Mouse (Mus musculus): ENCODE measurements around the gene Liph. TPM values are rescaled to one million over a fixed set of nuclear protein-coding genes. Genes with fewer than 3 reads are reported as not detected.

Gene Liph
- polyA plus RNA-seq, 1 experiment from 2014 or later, result 0.48 TPM

GRCm38 (mm10) chr16:22009596-22009995 lies 14.1 kb upstream of the Liph start:
- Histone ChIP-seq H3K9ac (replicated peaks) (peak overlapping the region; percentile 98), H3K36me3 (replicated peaks; ENCODE audit: insufficient read depth, low read length) (0 out of 2 replicates have a peak, but pooled peaks cover 3% of the 10 kb centered on the region), H3K4me3 (ENCODE audit: low read depth, low read length) (peak overlapping the region; percentile 91), H3K4me1 (ENCODE audit: insufficient read depth) (peaks cover 12% of the 10 kb centered on the region), H3K4me2 (ENCODE audit: low read depth, low read length) (peak overlapping the region; percentile 92), H3K27me3 (ENCODE audit: insufficient read depth, low read length) (no peaks in the 10 kb centered on the region), H3K9me3 (ENCODE audit: low read length) (no peaks in the 10 kb centered on the region), H3K27ac (ENCODE audit: low read depth) (peak overlapping the region; percentile 91)
- DNase-seq (no peak), ATAC-seq (peak; percentile 69)
- under 1% methylated on average over 36 of the region's 51 CpGs for whole genome bisulfite sequencing (ENCODE audit: insufficient replicate concordance)
- TF ChIP-seq EP300 (IDR thresholded peaks at IDR 0.05; ENCODE audit: low read depth), result no peak

GRCm38 (mm10) chr16:22009099-22009584 lies 13.7 kb upstream of the Liph start, which contains the start of gene Senp2:
Gene Senp2 (plus strand): TSS chr16:22009484.
- peak within 1 kb of the TSS; percentile 98 for H3K9ac ChIP-seq (replicated peaks)
- TF ChIP-seq CTCF (IDR thresholded peaks at IDR 0.05; ENCODE audit: low read depth) (no peak), EP300 (IDR thresholded peaks at IDR 0.05; ENCODE audit: low read depth) (no peak)
- H3K36me3 ChIP-seq (replicated peaks; ENCODE audit: insufficient read depth, low read length), result 0 out of 2 replicates have a peak, but pooled peaks cover 3% of the 10 kb centered on the region
- no peaks in the 10 kb centered on the region for H3K27me3 ChIP-seq (ENCODE audit: insufficient read depth, low read length)
- under 1% methylated on average over 45 of the region's 45 CpGs for WGBS (ENCODE audit: insufficient replicate concordance)
- H3K4me2 ChIP-seq (ENCODE audit: low read depth, low read length), result peak within 1 kb of the TSS; percentile 92
- DNase-seq (peak; percentile 100), ATAC-seq (peak; percentile 96)
- peaks cover 12% of the 10 kb centered on the region for H3K4me1 ChIP-seq (ENCODE audit: insufficient read depth)
- peak within 1 kb of the TSS; percentile 91 for H3K4me3 ChIP-seq (ENCODE audit: low read depth, low read length)
- peak within 1 kb of the TSS; percentile 91 for H3K27ac ChIP-seq (ENCODE audit: low read depth)
- no peaks in the 10 kb centered on the region for H3K9me3 ChIP-seq (ENCODE audit: low read length)

- TF ChIP-seq CTCF (IDR thresholded peaks at IDR 0.05; ENCODE audit: low read depth), result no peak
- TF ChIP-seq EP300 (IDR thresholded peaks at IDR 0.05; ENCODE audit: low read depth), result no peak
- no peak for ATAC-seq
- WGBS (ENCODE audit: insufficient replicate concordance), result 74% methylated on average over 3 of the region's 3 CpGs
Measured at GRCm38 (mm10) chr16:22001606-22002005, 6.1 kb upstream of the Liph start.

GRCm38 (mm10) chr16:22001172-22001571 lies 5.7 kb upstream of the Liph start:
- no peak overlapping the region for H3K27ac ChIP-seq (ENCODE audit: low read depth)
- DNase-seq, result no peak
- H3K9me3 ChIP-seq (ENCODE audit: low read length), result no peaks in the 10 kb centered on the region
- H3K9ac ChIP-seq (replicated peaks), result no peak overlapping the region
- 61% methylated on average over 4 of the region's 4 CpGs for WGBS (ENCODE audit: insufficient replicate concordance)
- H3K4me3 ChIP-seq (ENCODE audit: low read depth, low read length), result no peak overlapping the region
- ATAC-seq, result no peak
- no peaks in the 10 kb centered on the region for H3K27me3 ChIP-seq (ENCODE audit: insufficient read depth, low read length)
- peak; percentile 30; the same call in 1 of the 2 replicates for TF ChIP-seq CTCF (IDR thresholded peaks at IDR 0.05; ENCODE audit: low read depth)
- no peak for TF ChIP-seq EP300 (IDR thresholded peaks at IDR 0.05; ENCODE audit: low read depth)
- H3K4me1 ChIP-seq (ENCODE audit: insufficient read depth), result peaks cover 13% of the 10 kb centered on the region
- H3K36me3 ChIP-seq (replicated peaks; ENCODE audit: insufficient read depth, low read length), result no peaks in the 10 kb centered on the region
- H3K4me2 ChIP-seq (ENCODE audit: low read depth, low read length), result no peak overlapping the region

More at GRCm38 (mm10) chr16:22001606-22002005, 6.1 kb upstream of the Liph start:
- Histone ChIP-seq H3K4me1 (ENCODE audit: insufficient read depth) (peaks cover 9% of the 10 kb centered on the region), H3K27me3 (ENCODE audit: insufficient read depth, low read length) (no peaks in the 10 kb centered on the region), H3K36me3 (replicated peaks; ENCODE audit: insufficient read depth, low read length) (no peaks in the 10 kb centered on the region), H3K9ac (replicated peaks) (no peak overlapping the region), H3K9me3 (ENCODE audit: low read length) (no peaks in the 10 kb centered on the region), H3K27ac (ENCODE audit: low read depth) (no peak overlapping the region), H3K4me2 (ENCODE audit: low read depth, low read length) (no peak overlapping the region), H3K4me3 (ENCODE audit: low read depth, low read length) (no peak overlapping the region)
- no peak for DNase-seq

GRCm38 (mm10) chr16:21999941-22000690 lies 4.7 kb upstream of the Liph start:
- H3K27ac ChIP-seq (ENCODE audit: low read depth), result no peak overlapping the region
- ATAC-seq (no peak), DNase-seq (no peak)
- no peak overlapping the region for H3K9ac ChIP-seq (replicated peaks)
- no peak overlapping the region for H3K4me3 ChIP-seq (ENCODE audit: low read depth, low read length)
- H3K4me1 ChIP-seq (ENCODE audit: insufficient read depth), result peaks cover 19% of the 10 kb centered on the region
- H3K27me3 ChIP-seq (ENCODE audit: insufficient read depth, low read length), result no peaks in the 10 kb centered on the region
- no peak overlapping the region for H3K4me2 ChIP-seq (ENCODE audit: low read depth, low read length)
- no peaks in the 10 kb centered on the region for H3K9me3 ChIP-seq (ENCODE audit: low read length)
- no peaks in the 10 kb centered on the region for H3K36me3 ChIP-seq (replicated peaks; ENCODE audit: insufficient read depth, low read length)
- no peak for TF ChIP-seq EP300 (IDR thresholded peaks at IDR 0.05; ENCODE audit: low read depth)
- no peak for TF ChIP-seq CTCF (IDR thresholded peaks at IDR 0.05; ENCODE audit: low read depth)
- 80% methylated on average over 4 of the region's 4 CpGs for WGBS (ENCODE audit: insufficient replicate concordance)

GRCm38 (mm10) chr16:21998061-21998460 lies 2.6 kb upstream of the Liph start:
- ATAC-seq (no peak), DNase-seq (no peak)
- Histone ChIP-seq H3K4me3 (ENCODE audit: low read depth, low read length) (no peak overlapping the region), H3K27me3 (ENCODE audit: insufficient read depth, low read length) (no peaks in the 10 kb centered on the region), H3K9me3 (ENCODE audit: low read length) (no peaks in the 10 kb centered on the region), H3K4me2 (ENCODE audit: low read depth, low read length) (no peak overlapping the region), H3K36me3 (replicated peaks; ENCODE audit: insufficient read depth, low read length) (no peaks in the 10 kb centered on the region), H3K27ac (ENCODE audit: low read depth) (no peak overlapping the region), H3K4me1 (ENCODE audit: insufficient read depth) (peaks cover 20% of the 10 kb centered on the region), H3K9ac (replicated peaks) (no peak overlapping the region)
- 65% methylated on average over 5 of the region's 5 CpGs for WGBS (ENCODE audit: insufficient replicate concordance)
- TF ChIP-seq CTCF (IDR thresholded peaks at IDR 0.05; ENCODE audit: low read depth) (no peak), EP300 (IDR thresholded peaks at IDR 0.05; ENCODE audit: low read depth) (no peak)

All from liver, postnatal 0 days (tissue).